Comparison of ENCODE assay signal across 10 mouse cellular contexts in the genomic region with DNA sequence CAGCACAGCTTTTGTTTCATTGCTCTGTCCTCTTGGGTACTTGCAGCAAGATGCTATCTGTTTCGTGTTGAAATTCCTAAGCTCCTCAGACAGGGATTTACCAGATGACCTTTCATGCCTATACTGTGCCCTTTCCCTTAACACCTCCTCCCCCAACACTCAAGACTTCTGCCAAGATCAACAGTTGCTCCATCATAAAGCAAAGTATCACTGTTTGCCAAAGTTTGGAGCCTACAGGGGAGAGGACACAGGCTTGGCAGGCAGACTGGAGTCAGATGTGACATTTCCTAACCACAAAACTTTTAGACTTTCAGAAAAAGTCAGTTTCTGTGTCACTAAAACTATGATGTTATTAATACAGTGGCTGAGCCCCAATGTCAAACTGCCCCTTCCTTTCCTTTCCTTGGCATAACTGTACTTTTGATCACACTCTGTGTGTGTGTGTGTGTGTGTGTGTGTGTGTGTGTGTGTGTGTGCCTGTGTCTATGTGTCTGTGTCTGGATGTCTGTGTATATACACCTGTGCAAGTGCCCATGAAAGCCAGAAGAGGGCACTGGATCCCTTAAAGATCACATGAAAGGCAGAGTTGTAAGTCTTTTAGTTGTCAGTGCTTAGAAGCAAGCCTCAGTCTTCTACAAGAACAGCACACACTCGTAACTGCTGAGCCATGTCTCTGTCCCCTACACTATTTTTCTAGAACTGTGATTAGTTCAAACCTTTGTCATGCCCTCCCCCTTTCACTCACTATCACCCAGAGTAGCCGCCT.
DNase-seq lines count a peak whose midpoint lies in the region; ATAC-seq lines count a peak whose summit lies in the region.
"Had no signal": no experiment of that assay in that cellular context is flagged by ENCODE, and none has a peak within 500 bp of the region (broad histone marks: within the 10 kb centered on the region; RNA-seq: fewer than 3 reads in every experiment).

No protein-coding gene starts in this region.

- no peak overlapping the region for H3K9ac ChIP-seq in kidney, embryonic 15.5 days

- H3K36me3 ChIP-seq in kidney, embryonic 15.5 days: no peaks in the 10 kb centered on the region

- no peaks in the 10 kb centered on the region for H3K27me3 ChIP-seq in kidney, embryonic 15.5 days

- no peak overlapping the region for H3K4me3 ChIP-seq in kidney, embryonic 15.5 days (replicated peaks)
- H3K4me3 ChIP-seq in brown adipose tissue, adult 24 weeks (ENCODE audit: insufficient read depth, low read depth, low read length): no peak overlapping the region

- WGBS in kidney, embryonic 15.5 days: 46% methylated on average over 3 of the region's 3 CpGs

- no peak; the same call in 1 of the 2 replicates for ATAC-seq in kidney, embryonic 15.5 days (replicated peaks; ENCODE audit: low FRiP score)
- ATAC-seq: midbrain, embryonic 16.5 days had no signal

- H3K27ac ChIP-seq in kidney, embryonic 15.5 days: no peak overlapping the region
- peak overlapping the region; percentile 65 for H3K27ac ChIP-seq in brown adipose tissue, adult 24 weeks (replicated peaks; ENCODE audit: low read depth, low read length)

- H3K4me2 ChIP-seq in kidney, embryonic 15.5 days: no peak overlapping the region

- peak; percentile 60 for DNase-seq in adrenal gland, adult 2 months
- DNase-seq in adrenal gland, adult 18-20 months (ENCODE audit: low spot score in 2 of 2): no peak
- DNase-seq in kidney, adult 11 months: peak; percentile 6
- peak; percentile 79 for DNase-seq in lung, postnatal 10 days
- no peak for DNase-seq in right cerebral cortex, postnatal 4 days
- DNase-seq in retina, postnatal 1 day: no peak
- DNase-seq: cerebellum, adult 9-11 months had no signal

- H3K4me1 ChIP-seq in kidney, embryonic 15.5 days: peaks cover 34% of the 10 kb centered on the region
- peaks cover 4% of the 10 kb centered on the region; the same call in 1 of the 2 replicates for H3K4me1 ChIP-seq in brown adipose tissue, adult 24 weeks (ENCODE audit: control insufficient read depth, insufficient read depth, insufficient read length, low read length)

- no peaks in the 10 kb centered on the region for H3K9me3 ChIP-seq in kidney, embryonic 15.5 days (replicated peaks)

Comparison
In these comparisons a context has a peak if more than half of its experiments do, and no peak if none do; other contexts are left out.
1. DNase-seq: peak in adrenal gland, adult 2 months (single experiment), kidney, adult 11 months (single experiment) and lung, postnatal 10 days (single experiment); none in adrenal gland, adult 18-20 months (0 of 2), right cerebral cortex, postnatal 4 days (single experiment) and retina, postnatal 1 day (single experiment).